Mouse (Mus musculus) MEL (cell line): ENCODE results near the gene Scn1b. TPM values are rescaled to one million over a fixed set of nuclear protein-coding genes. Genes with fewer than 3 reads are reported as not detected.

Source experiments
- DNase-seq: peaks from one replicate; pipeline ENCODE4 v3.0.0; 2011; ENCODE audit warnings: low read depth, low spot score
- H3K27ac ChIP-seq: 2 replicates; pipeline ENCODE4 v1.5.1; 2012; ENCODE audit warnings: low read depth, mild to moderate bottlenecking, control low read depth, low read length, moderate library complexity; ENCODE audit not compliant: control insufficient read depth
- H3K27me3 ChIP-seq, 2 experiments: fragments of 150-350 bp in 1 of 2; sonication (generic) in 1 of 2; 2 replicates each; pipeline ENCODE4 v1.6.1; 2012; ENCODE audit warnings: low read length in 2 of 2, mild to moderate bottlenecking in 2 of 2, improper control_type of control experiment in 1 of 2, moderate library complexity in 1 of 2; ENCODE audit not compliant: insufficient read depth in 2 of 2, control insufficient read depth in 1 of 2
- H3K36me3 ChIP-seq, 2 experiments: 2 replicates each; pipeline ENCODE4 v1.6.1; 2012 to 2014; ENCODE audit warnings: low read length in 2 of 2, improper control_type of control experiment in 1 of 2, inconsistent platforms in 1 of 2, mild to moderate bottlenecking in 1 of 2; ENCODE audit not compliant: insufficient read depth in 2 of 2, control insufficient read depth in 1 of 2
- H3K4me1 ChIP-seq, 2 experiments: fragments of 150-350 bp in 1 of 2; sonication (generic) in 1 of 2; 2 replicates each; pipeline ENCODE4 v1.6.1; 2012; ENCODE audit warnings: low read length in 2 of 2, improper control_type of control experiment in 1 of 2, mild to moderate bottlenecking in 1 of 2; ENCODE audit not compliant: insufficient read depth in 2 of 2, control insufficient read depth in 1 of 2
- H3K4me3 ChIP-seq, 2 experiments: fragments of 150-350 bp in 1 of 2; sonication (generic) in 1 of 2; 2 replicates each; pipeline ENCODE4 v1.5.1; 2012; ENCODE audit warnings: low read depth in 2 of 2, low read length in 2 of 2, mild to moderate bottlenecking in 2 of 2, moderate library complexity in 2 of 2, control low read depth in 1 of 2, improper control_type of control experiment in 1 of 2; ENCODE audit not compliant: control insufficient read depth in 1 of 2, insufficient read depth in 1 of 2
- H3K79me2 ChIP-seq: 2 replicates; pipeline ENCODE4 v1.6.1; 2012; ENCODE audit warnings: mild to moderate bottlenecking, low read length, moderate library complexity; ENCODE audit not compliant: control insufficient read depth, poor library complexity, insufficient read depth
- H3K9ac ChIP-seq: 2 replicates; pipeline ENCODE4 v1.6.1; 2012; ENCODE audit warnings: low read depth, mild to moderate bottlenecking, control low read depth, low read length, moderate library complexity; ENCODE audit not compliant: control insufficient read depth, poor library complexity, severe bottlenecking
- H3K9me3 ChIP-seq: fragments of 150-350 bp; sonication (generic); replicated peaks from 2 replicates; pipeline ENCODE4 v1.6.1; 2012; ENCODE audit warnings: mild to moderate bottlenecking, low read length, improper control_type of control experiment, moderate library complexity; ENCODE audit not compliant: insufficient read depth
- BHLHE40 ChIP-seq: IDR thresholded peaks from 2 replicates; pipeline ENCODE4 v1.6.1; 2012; ENCODE audit warnings: low read depth, mild to moderate bottlenecking, inconsistent platforms, low read length, improper control_type of control experiment, borderline replicate concordance
- CHD1 ChIP-seq: IDR thresholded peaks from 2 replicates; pipeline ENCODE4 v1.6.1; 2012; ENCODE audit warnings: low read depth, mild to moderate bottlenecking, inconsistent platforms, low read length, improper control_type of control experiment
- CTCF ChIP-seq, 3 experiments: IDR thresholded peaks in 2 of 3; conservative IDR thresholded peaks in 1 of 3; 2 replicates each; pipeline ENCODE4 v1.5.1; 2011 to 2012; ENCODE audit warnings: low read length in 3 of 3, low read depth in 2 of 3, mild to moderate bottlenecking in 2 of 3, improper control_type of control experiment in 1 of 3, inconsistent platforms in 1 of 3, mixed read lengths in 1 of 3, moderate library complexity in 1 of 3; ENCODE audit not compliant: control insufficient read depth in 1 of 3, insufficient read depth in 1 of 3, poor library complexity in 1 of 3, severe bottlenecking in 1 of 3
- E2F4 ChIP-seq: IDR thresholded peaks from 2 replicates; pipeline ENCODE4 v1.6.1; 2011; ENCODE audit warnings: low read depth, low read length, improper control_type of control experiment, borderline replicate concordance
- ELF1 ChIP-seq: IDR thresholded peaks from 2 replicates; pipeline ENCODE4 v1.6.1; 2014; ENCODE audit warnings: low read depth, mild to moderate bottlenecking, inconsistent platforms, low read length, improper control_type of control experiment, moderate library complexity
- EP300 ChIP-seq, 2 experiments: IDR thresholded peaks; 2 replicates each; pipeline ENCODE4 v1.6.1; 2011; ENCODE audit warnings: improper control_type of control experiment in 2 of 2, low read length in 2 of 2, low read depth in 1 of 2, mild to moderate bottlenecking in 1 of 2
- ETS1 ChIP-seq: IDR thresholded peaks from 2 replicates; pipeline ENCODE4 v1.6.1; 2012; ENCODE audit warnings: low read depth, mild to moderate bottlenecking, inconsistent platforms, low read length, improper control_type of control experiment, moderate library complexity
- GABPA ChIP-seq: IDR thresholded peaks from 2 replicates; pipeline ENCODE4 v1.6.1; 2012; ENCODE audit warnings: low read depth, mild to moderate bottlenecking, inconsistent platforms, low read length, improper control_type of control experiment, moderate library complexity
- GATA1 ChIP-seq: IDR thresholded peaks from 2 replicates; pipeline ENCODE4 v1.6.1; 2011; ENCODE audit warnings: low read depth, low read length, improper control_type of control experiment
- HCFC1 ChIP-seq: IDR thresholded peaks from 2 replicates; pipeline ENCODE4 v1.6.1; 2012; ENCODE audit warnings: low read depth, mild to moderate bottlenecking, inconsistent platforms, low read length, improper control_type of control experiment, moderate library complexity
- KAT2A ChIP-seq: conservative IDR thresholded peaks from 2 replicates; pipeline ENCODE4 v1.6.1; 2012; ENCODE audit warnings: low read depth, low read length, improper control_type of control experiment, inconsistent platforms
- MAFK ChIP-seq: IDR thresholded peaks from 2 replicates; pipeline ENCODE4 v1.6.1; 2011; ENCODE audit warnings: low read depth, mild to moderate bottlenecking, low read length, improper control_type of control experiment, borderline replicate concordance
- MAX ChIP-seq: IDR thresholded peaks from 2 replicates; pipeline ENCODE4 v1.6.1; 2011; ENCODE audit warnings: low read length, improper control_type of control experiment
- MAZ ChIP-seq: IDR thresholded peaks from 2 replicates; pipeline ENCODE4 v1.6.1; 2012; ENCODE audit warnings: low read depth, mild to moderate bottlenecking, inconsistent platforms, low read length, improper control_type of control experiment
- MEF2A ChIP-seq: IDR thresholded peaks from 2 replicates; pipeline ENCODE4 v1.6.1; 2014; ENCODE audit warnings: low read depth, mild to moderate bottlenecking, inconsistent platforms, low read length, improper control_type of control experiment; ENCODE audit not compliant: poor library complexity, insufficient replicate concordance, severe bottlenecking; ENCODE audit errors: extremely low read depth
- MXI1 ChIP-seq: IDR thresholded peaks from 2 replicates; pipeline ENCODE4 v1.6.1; 2011; ENCODE audit warnings: mild to moderate bottlenecking, low read depth, low read length, improper control_type of control experiment
- MYB ChIP-seq: IDR thresholded peaks from 2 replicates; pipeline ENCODE4 v1.6.1; 2011; ENCODE audit warnings: mild to moderate bottlenecking, low read depth, low read length, improper control_type of control experiment
- MYC ChIP-seq: IDR thresholded peaks from 2 replicates; pipeline ENCODE4 v1.6.1; 2011; ENCODE audit warnings: low read depth, mild to moderate bottlenecking, low read length, improper control_type of control experiment, moderate library complexity
- POLR2A ChIP-seq, 2 experiments: IDR thresholded peaks; 2 replicates each; pipeline ENCODE4 v1.6.1; 2011 to 2012; ENCODE audit warnings: low read length in 2 of 2, mild to moderate bottlenecking in 2 of 2, control low read depth in 1 of 2, improper control_type of control experiment in 1 of 2, low read depth in 1 of 2, moderate library complexity in 1 of 2; ENCODE audit not compliant: control insufficient read depth in 1 of 2, insufficient read depth in 1 of 2, poor library complexity in 1 of 2
- POLR2AphosphoS5 ChIP-seq: IDR thresholded peaks from 2 replicates; pipeline ENCODE4 v1.6.1; 2012; ENCODE audit warnings: low read depth, borderline replicate concordance, mild to moderate bottlenecking, inconsistent platforms, low read length, moderate library complexity, mixed read lengths
- RAD21 ChIP-seq: IDR thresholded peaks from 2 replicates; pipeline ENCODE4 v1.6.1; 2011; ENCODE audit warnings: mild to moderate bottlenecking, low read depth, low read length, improper control_type of control experiment
- SMC3 ChIP-seq: IDR thresholded peaks from 2 replicates; pipeline ENCODE4 v1.6.1; 2011; ENCODE audit warnings: low read depth, low read length, improper control_type of control experiment
- USF1 ChIP-seq: IDR thresholded peaks from 2 replicates; pipeline ENCODE4 v1.6.1; 2014; ENCODE audit warnings: low read depth, mild to moderate bottlenecking, inconsistent platforms, low read length, improper control_type of control experiment, moderate library complexity
- ZMIZ1 ChIP-seq: IDR thresholded peaks from 2 replicates; pipeline ENCODE4 v1.6.1; 2012; ENCODE audit warnings: low read depth, mild to moderate bottlenecking, inconsistent platforms, low read length, improper control_type of control experiment, moderate library complexity
- ZNF384 ChIP-seq: IDR thresholded peaks from 2 replicates; pipeline ENCODE4 v1.6.1; 2012; ENCODE audit warnings: low read depth, mild to moderate bottlenecking, inconsistent platforms, low read length, improper control_type of control experiment
- polyA plus RNA-seq, 2 experiments: library from polyadenylated mRNA; stranded (reverse) in 1 of 2; unstranded in 1 of 2; fragments of >175 nt in 1 of 2; fragments of >200 nt in 1 of 2; gene quantifications; 2 replicates each; pipeline versions ENCODE4 v1.2.1 to v1.2.4; 2012; ENCODE audit warnings: low replicate concordance in 2 of 2, low read depth in 1 of 2; ENCODE audit not compliant: insufficient read length in 2 of 2, insufficient read depth in 1 of 2, missing spikeins in 1 of 2
- total RNA-seq: library from RNA; depleted of rRNA; stranded (reverse); fragments of 300-350 nt; gene quantifications from 2 replicates; pipeline ENCODE4 v1.2.3, GENCODE M21; 2012

The Scn1b gene
- total and polyA plus RNA-seq, 3 experiments, result not detected

DNA sequence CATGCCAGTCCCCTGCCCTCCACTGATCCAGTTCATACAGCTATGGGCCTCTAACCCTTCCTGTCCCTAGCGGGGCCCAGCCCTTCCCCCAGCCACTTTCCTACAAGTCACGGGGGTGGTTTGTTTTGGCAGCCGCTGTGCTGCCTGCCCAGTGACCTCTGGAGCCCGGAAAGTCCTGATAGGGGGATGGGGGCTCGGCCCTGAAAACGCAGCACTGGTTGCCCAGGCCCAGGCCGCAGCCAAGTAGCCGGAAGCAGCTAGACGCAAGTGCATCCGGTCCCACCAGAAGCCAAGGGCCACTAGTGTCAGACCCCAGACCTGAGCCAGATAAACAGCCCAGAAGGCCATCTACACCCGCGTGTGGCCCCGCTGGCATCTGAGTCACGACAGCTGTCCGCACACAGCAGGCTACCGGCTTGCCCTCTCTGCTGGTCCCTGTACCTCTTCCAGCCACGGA is 11.2 kb downstream of the Scn1b start:
- H3K4me1 ChIP-seq, result peaks cover 4 to 14% of the 10 kb centered on the region in 2 experiments

DNA sequence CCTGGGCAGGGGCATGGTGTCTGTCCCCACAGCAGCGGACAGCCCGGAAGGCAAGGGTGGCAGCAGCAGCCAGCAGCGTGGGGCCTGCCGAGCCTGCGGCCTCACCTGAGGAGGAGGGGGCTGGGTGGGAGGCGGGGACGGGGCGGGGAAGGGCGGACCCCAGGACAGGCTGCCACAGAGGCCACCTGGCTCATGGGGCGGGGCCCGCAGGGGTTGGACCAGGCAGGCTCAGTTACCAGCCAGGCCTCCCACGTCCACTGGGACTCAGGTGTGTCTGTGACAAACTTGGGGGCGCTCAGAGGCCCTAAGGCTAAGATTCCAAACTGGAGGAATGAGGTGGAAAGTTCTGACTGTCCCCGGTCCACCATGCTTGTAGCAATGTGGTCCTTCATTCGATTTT is 11.6 kb downstream of the Scn1b start, which contains the start of gene Hpn:
Gene Hpn, minus strand, starts transcription at position 109 of the 400 bp plus-strand sequence.
- H3K27me3 ChIP-seq, result no peaks in the 10 kb centered on the region
- H3K9me3 ChIP-seq, result no peaks in the 10 kb centered on the region
- peaks cover 0 to 8% of the 10 kb centered on the region in 2 experiments; a peak in 2 of 4 replicates for H3K36me3 ChIP-seq
- no peak within 1 kb of the TSS for H3K9ac ChIP-seq
- H3K79me2 ChIP-seq, result no peaks in the 10 kb centered on the region
- H3K27ac ChIP-seq, result no peak within 1 kb of the TSS
- no peak within 1 kb of the TSS for H3K4me3 ChIP-seq
- no peak for TF ChIP-seq E2F4
- no peak for TF ChIP-seq KAT2A
- TF ChIP-seq GABPA, result no peak
- no peak for TF ChIP-seq SMC3
- no peak for TF ChIP-seq MEF2A
- TF ChIP-seq ZNF384, result no peak
- no peak for TF ChIP-seq BHLHE40
- no peak for TF ChIP-seq RAD21
- TF ChIP-seq MYB, result no peak
- no peak for TF ChIP-seq MAX
- TF ChIP-seq MXI1, result no peak
- no peak for TF ChIP-seq ZMIZ1
- DNase-seq, result no peak
- H3K4me1 ChIP-seq, result peaks cover 4 to 17% of the 10 kb centered on the region in 2 experiments

More for the DNA sequence above, 11.2 kb downstream of the Scn1b start:
- no peak for DNase-seq
- H3K27me3 ChIP-seq, result no peaks in the 10 kb centered on the region
- no peaks in the 10 kb centered on the region for H3K9me3 ChIP-seq
- no peak overlapping the region for H3K9ac ChIP-seq
- no peak overlapping the region for H3K4me3 ChIP-seq
- H3K79me2 ChIP-seq, result no peaks in the 10 kb centered on the region
- no peak for TF ChIP-seq USF1
- TF ChIP-seq EP300 (IDR thresholded peaks at IDR 0.05; ENCODE audit: low read depth in 1 of 2, low read length in 2 of 2), result no peak
- TF ChIP-seq SMC3, result no peak
- TF ChIP-seq CHD1, result no peak
- no peak for TF ChIP-seq POLR2A (IDR thresholded peaks at IDR 0.05; ENCODE audit: control insufficient read depth in 1 of 2, insufficient read depth in 1 of 2, low read depth in 1 of 2, low read length in 2 of 2, poor library complexity in 1 of 2)
- TF ChIP-seq MAFK, result no peak
- no peak for TF ChIP-seq MAZ
- TF ChIP-seq POLR2AphosphoS5, result no peak
- TF ChIP-seq MAX, result no peak
- TF ChIP-seq ZNF384, result no peak
- TF ChIP-seq ELF1, result no peak
- no peak for TF ChIP-seq GATA1
- no peak for TF ChIP-seq CTCF (IDR thresholded peaks at IDR 0.05 in 2 of 3, conservative IDR thresholded peaks at IDR 0.05 in 1 of 3; ENCODE audit: control insufficient read depth in 1 of 3, insufficient read depth in 1 of 3, low read depth in 2 of 3, low read length in 3 of 3, poor library complexity in 1 of 3, severe bottlenecking in 1 of 3)
- TF ChIP-seq RAD21, result no peak
- TF ChIP-seq ETS1, result no peak
- no peak for TF ChIP-seq HCFC1
- no peak for TF ChIP-seq MXI1
- no peak for TF ChIP-seq MYC
- TF ChIP-seq BHLHE40, result no peak
- no peak for TF ChIP-seq MYB
- peaks cover 0 to 4% of the 10 kb centered on the region in 2 experiments; a peak in 2 of 4 replicates for H3K36me3 ChIP-seq
- H3K27ac ChIP-seq, result no peak overlapping the region
